Mouse (Mus musculus): ENCODE data around the gene Tbc1d24.

GRCm38 (mm10) chr17:24201092-24201491, 4.3 kb downstream of the Tbc1d24 start:
- TF ChIP-seq CTCF (IDR thresholded peaks at IDR 0.05; ENCODE audit: control insufficient read depth, insufficient read depth, low read length) (no peak), POLR2A (IDR thresholded peaks at IDR 0.05; ENCODE audit: borderline replicate concordance, control insufficient read depth, low read depth, low read length) (no peak)
